Mouse (Mus musculus): Measurements from ENCODE around the gene Chchd3. TPM values are rescaled to one million over a fixed set of nuclear protein-coding genes. Genes with fewer than 3 reads are reported as not detected.

The Chchd3 gene
- polyA plus RNA-seq, 1 experiment from 2014 or later = 59.2 TPM

- Histone ChIP-seq H3K36me3 (ENCODE audit: insufficient read depth, low read length) (no peaks in the 10 kb centered on the region), H3K27me3 (replicated peaks; ENCODE audit: insufficient read depth, low read length) (no peaks in the 10 kb centered on the region), H3K27ac (ENCODE audit: low read length) (no peak overlapping the region), H3K9me3 (ENCODE audit: low read length) (no peaks in the 10 kb centered on the region), H3K4me2 (replicated peaks; ENCODE audit: low read depth, low read length) (no peak overlapping the region), H3K9ac (replicated peaks; ENCODE audit: low read depth) (no peak overlapping the region), H3K4me1 (ENCODE audit: insufficient read depth, low read depth, low read length) (peaks cover 3% of the 10 kb centered on the region; the same call in 1 of the 2 replicates), H3K4me3 (ENCODE audit: low read depth, low read length) (no peak overlapping the region)
- ATAC-seq (no peak), DNase-seq (ENCODE audit: low spot score) (no peak)
- no peak for TF ChIP-seq EP300 (IDR thresholded peaks at IDR 0.05)
- TF ChIP-seq CTCF (IDR thresholded peaks at IDR 0.05) = no peak
- WGBS = 93% methylated on average over 4 of the region's 4 CpGs
Measured at GRCm38 (mm10) chr6:32818961-32819360, 241.1 kb downstream of the Chchd3 start.

GRCm38 (mm10) chr6:32808796-32809195 is 251.3 kb downstream of the Chchd3 start:
- Histone ChIP-seq H3K9ac (replicated peaks; ENCODE audit: low read depth) (no peak overlapping the region), H3K27ac (ENCODE audit: low read length) (no peak overlapping the region), H3K4me3 (ENCODE audit: low read depth, low read length) (no peak overlapping the region), H3K9me3 (ENCODE audit: low read length) (no peaks in the 10 kb centered on the region), H3K4me1 (ENCODE audit: insufficient read depth, low read depth, low read length) (no peaks in the 10 kb centered on the region), H3K36me3 (ENCODE audit: insufficient read depth, low read length) (no peaks in the 10 kb centered on the region), H3K27me3 (replicated peaks; ENCODE audit: insufficient read depth, low read length) (no peaks in the 10 kb centered on the region), H3K4me2 (replicated peaks; ENCODE audit: low read depth, low read length) (no peak overlapping the region)
- DNase-seq (ENCODE audit: low spot score) (no peak), ATAC-seq (no peak)
- WGBS = 96% methylated on average over 1 of the region's 1 CpGs
- TF ChIP-seq CTCF (IDR thresholded peaks at IDR 0.05) (no peak), EP300 (IDR thresholded peaks at IDR 0.05) (no peak)

DNA sequence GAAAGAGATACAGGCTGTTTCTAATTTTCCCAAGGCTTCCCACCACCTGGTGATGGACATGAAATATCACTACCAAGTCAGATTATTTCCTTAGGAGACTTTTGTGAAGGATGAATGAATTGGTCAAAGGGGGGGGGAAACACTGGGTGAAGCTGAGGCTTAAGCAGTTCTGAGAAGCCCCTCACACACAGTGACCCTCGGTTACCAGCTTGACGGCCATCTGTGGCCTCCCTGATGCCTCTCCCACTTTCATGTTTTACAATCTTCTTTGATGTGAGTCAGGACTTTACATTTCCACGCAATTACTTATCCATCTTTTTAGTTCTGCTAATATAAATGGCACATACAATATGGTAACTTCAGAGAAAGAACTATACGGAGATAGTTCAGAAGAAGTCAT is 252.3 kb downstream of the Chchd3 start:
- ATAC-seq = no peak

GRCm38 (mm10) chr6:32803646-32804045 is 256.4 kb downstream of the Chchd3 start:
- WGBS = 98% methylated on average over 4 of the region's 4 CpGs

More for the DNA sequence above, 252.3 kb downstream of the Chchd3 start:
- no peak for DNase-seq (ENCODE audit: low spot score)
- H3K4me3 ChIP-seq (ENCODE audit: low read depth, low read length) = no peak overlapping the region
- no peak overlapping the region for H3K9ac ChIP-seq (replicated peaks; ENCODE audit: low read depth)
- no peak overlapping the region for H3K4me2 ChIP-seq (replicated peaks; ENCODE audit: low read depth, low read length)
- H3K36me3 ChIP-seq (ENCODE audit: insufficient read depth, low read length) = no peaks in the 10 kb centered on the region
- H3K27ac ChIP-seq (ENCODE audit: low read length) = no peak overlapping the region
- H3K27me3 ChIP-seq (replicated peaks; ENCODE audit: insufficient read depth, low read length) = no peaks in the 10 kb centered on the region
- no peak for TF ChIP-seq EP300 (IDR thresholded peaks at IDR 0.05)
- no peak for TF ChIP-seq CTCF (IDR thresholded peaks at IDR 0.05)
- no peaks in the 10 kb centered on the region for H3K9me3 ChIP-seq (ENCODE audit: low read length)
- H3K4me1 ChIP-seq (ENCODE audit: insufficient read depth, low read depth, low read length) = no peaks in the 10 kb centered on the region
- WGBS = 68% methylated on average over 4 of the region's 4 CpGs

DNA sequence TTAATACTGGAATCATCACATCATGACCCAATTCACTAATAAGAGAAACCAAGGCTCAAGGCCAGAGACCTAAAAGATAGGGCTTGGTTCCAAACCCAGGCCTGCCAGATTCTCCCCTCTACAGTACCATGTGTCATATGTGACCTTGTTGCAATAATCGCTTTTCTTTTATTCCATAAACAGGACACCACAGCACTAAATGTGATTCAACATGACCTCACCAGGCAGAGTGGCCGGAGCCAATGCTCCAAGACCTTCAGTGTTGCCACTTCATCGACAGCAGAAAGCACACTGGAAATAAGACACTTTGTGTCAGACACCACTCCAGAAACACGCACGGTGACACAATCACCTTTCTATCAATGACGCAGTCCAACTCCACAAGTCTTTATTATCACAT is 258.3 kb downstream of the Chchd3 start:
- Histone ChIP-seq H3K4me2 (replicated peaks; ENCODE audit: low read depth, low read length) (no peak overlapping the region), H3K9me3 (ENCODE audit: low read length) (no peaks in the 10 kb centered on the region), H3K4me3 (ENCODE audit: low read depth, low read length) (no peak overlapping the region), H3K27me3 (replicated peaks; ENCODE audit: insufficient read depth, low read length) (no peaks in the 10 kb centered on the region), H3K36me3 (ENCODE audit: insufficient read depth, low read length) (no peaks in the 10 kb centered on the region), H3K9ac (replicated peaks; ENCODE audit: low read depth) (no peak overlapping the region), H3K27ac (ENCODE audit: low read length) (no peak overlapping the region), H3K4me1 (ENCODE audit: insufficient read depth, low read depth, low read length) (no peaks in the 10 kb centered on the region)
- no peak for DNase-seq (ENCODE audit: low spot score)
- 94% methylated on average over 6 of the region's 6 CpGs for WGBS
- no peak for ATAC-seq
- TF ChIP-seq EP300 (IDR thresholded peaks at IDR 0.05) = no peak

More at GRCm38 (mm10) chr6:32803646-32804045, 256.4 kb downstream of the Chchd3 start:
- Histone ChIP-seq H3K4me1 (ENCODE audit: insufficient read depth, low read depth, low read length) (no peaks in the 10 kb centered on the region), H3K27ac (ENCODE audit: low read length) (no peak overlapping the region), H3K36me3 (ENCODE audit: insufficient read depth, low read length) (no peaks in the 10 kb centered on the region), H3K27me3 (replicated peaks; ENCODE audit: insufficient read depth, low read length) (no peaks in the 10 kb centered on the region), H3K4me2 (replicated peaks; ENCODE audit: low read depth, low read length) (no peak overlapping the region), H3K4me3 (ENCODE audit: low read depth, low read length) (no peak overlapping the region), H3K9ac (replicated peaks; ENCODE audit: low read depth) (no peak overlapping the region), H3K9me3 (ENCODE audit: low read length) (no peaks in the 10 kb centered on the region)
- no peak for TF ChIP-seq EP300 (IDR thresholded peaks at IDR 0.05)
- no peak for DNase-seq (ENCODE audit: low spot score)
- no peak for ATAC-seq

DNA sequence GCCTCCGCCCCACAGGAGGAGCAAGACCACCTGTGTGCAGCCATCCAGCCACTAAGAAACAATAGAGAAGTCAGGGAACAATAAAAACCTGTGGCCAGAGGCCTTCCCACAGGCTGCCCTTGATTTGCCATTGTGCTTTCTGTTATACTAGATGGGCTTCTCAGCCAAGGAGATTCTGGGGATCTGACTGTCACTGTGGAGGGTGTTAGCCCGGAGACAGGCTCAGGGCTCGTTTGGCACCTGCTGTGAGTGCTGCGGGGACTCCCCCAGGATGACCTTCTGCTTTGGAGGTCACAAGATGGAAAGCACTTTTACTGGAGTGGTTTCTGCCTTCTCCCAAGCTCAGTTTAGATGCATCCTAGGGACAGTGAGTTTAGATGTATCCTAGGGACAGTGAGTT is 262.5 kb downstream of the Chchd3 start:
- H3K4me3 ChIP-seq (ENCODE audit: low read depth, low read length) = no peak overlapping the region
- no peaks in the 10 kb centered on the region for H3K36me3 ChIP-seq (ENCODE audit: insufficient read depth, low read length)
- H3K4me1 ChIP-seq (ENCODE audit: insufficient read depth, low read depth, low read length) = no peaks in the 10 kb centered on the region
- no peaks in the 10 kb centered on the region for H3K9me3 ChIP-seq (ENCODE audit: low read length)
- H3K27ac ChIP-seq (ENCODE audit: low read length) = no peak overlapping the region
- ATAC-seq (no peak), DNase-seq (ENCODE audit: low spot score) (no peak)
- no peak overlapping the region for H3K9ac ChIP-seq (replicated peaks; ENCODE audit: low read depth)
- no peak overlapping the region for H3K4me2 ChIP-seq (replicated peaks; ENCODE audit: low read depth, low read length)
- no peak for TF ChIP-seq EP300 (IDR thresholded peaks at IDR 0.05)
- no peak for TF ChIP-seq CTCF (IDR thresholded peaks at IDR 0.05)
- H3K27me3 ChIP-seq (replicated peaks; ENCODE audit: insufficient read depth, low read length) = no peaks in the 10 kb centered on the region
- WGBS = 49% methylated on average over 4 of the region's 4 CpGs
